Mouse (Mus musculus): ENCODE measurements around the gene Zswim1.
A peak's percentile ranks its signal among the peaks of the same experiment; 100 is the strongest.

- TF ChIP-seq POLR2A (IDR thresholded peaks at IDR 0.05; ENCODE audit: insufficient read length, low read depth) (peak; percentile 69), MYOG (IDR thresholded peaks at IDR 0.05; ENCODE audit: control insufficient read depth in 1 of 3, insufficient read depth in 1 of 3, insufficient read length in 2 of 3, low read depth in 2 of 3) (peak in 1 of 3 experiments; percentile 2), E2F4 (IDR thresholded peaks at IDR 0.05; ENCODE audit: insufficient read depth) (no peak), REST (IDR thresholded peaks at IDR 0.05; ENCODE audit: insufficient read depth, insufficient read length) (no peak), USF1 (IDR thresholded peaks at IDR 0.05; ENCODE audit: low read depth) (peak; percentile 100), CEBPB (IDR thresholded peaks at IDR 0.05; ENCODE audit: insufficient read depth, poor library complexity, severe bottlenecking) (no peak), MYOD1 (IDR thresholded peaks at IDR 0.05; ENCODE audit: control insufficient read depth in 1 of 3, insufficient read length in 2 of 3, low read depth in 2 of 3) (no peak), TCF3 (IDR thresholded peaks at IDR 0.05; ENCODE audit: insufficient read length, low read depth) (no peak), MAX (IDR thresholded peaks at IDR 0.05; ENCODE audit: low read depth) (peak; percentile 61), POLR2AphosphoS2 (IDR thresholded peaks at IDR 0.05; ENCODE audit: insufficient read length, low read depth) (peak; percentile 80)
Observed at GRCm38 (mm10) chr2:164833314-164833959, 11.0 kb downstream of the Zswim1 start, which contains the start of gene Neurl2.
